Mouse (Mus musculus) olfactory bulb, adult 2 months (tissue): ENCODE measurements around the gene Ccdc88c.

ENCODE experiments used
- CTCF ChIP-seq: fragments of 200-500 bp; IDR thresholded peaks from 2 replicates; pipeline ENCODE4 v1.5.1; 2012; ENCODE audit warnings: low read depth, mild to moderate bottlenecking, low read length, moderate library complexity; ENCODE audit not compliant: insufficient read depth
- POLR2A ChIP-seq: fragments of 200-500 bp; IDR thresholded peaks from 2 replicates; pipeline ENCODE4 v1.6.1; 2012; ENCODE audit warnings: mild to moderate bottlenecking, low read depth, low read length, moderate library complexity; ENCODE audit not compliant: insufficient read depth

DNA sequence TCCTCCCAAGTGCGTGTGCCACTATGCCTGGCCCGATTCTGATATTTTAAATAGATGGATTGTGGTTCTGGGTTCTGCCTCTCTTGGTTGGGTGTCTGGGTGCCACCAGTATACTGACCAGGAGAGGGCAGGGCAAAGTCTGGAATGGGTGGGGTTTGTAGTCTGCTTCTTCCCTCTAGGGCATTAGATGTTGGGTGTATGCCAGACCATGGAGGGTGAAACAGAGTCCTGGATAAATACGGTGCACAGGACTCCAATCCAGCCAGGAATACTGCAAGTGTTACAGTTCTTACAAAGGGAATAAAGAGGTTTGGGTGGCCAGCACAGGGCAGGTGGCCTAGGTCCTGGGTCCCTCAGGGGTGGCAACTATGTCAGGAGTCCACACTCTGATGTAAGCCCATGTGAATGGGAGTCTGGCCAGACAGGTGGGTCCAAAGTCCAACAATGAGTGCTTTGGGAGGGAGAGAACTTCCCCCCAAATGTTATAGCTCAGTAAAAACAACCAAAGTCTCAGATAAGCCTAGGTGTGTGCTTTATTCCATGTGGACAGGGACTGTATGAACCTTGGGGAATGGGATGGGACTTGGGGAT lies 165.9 kb downstream of the Ccdc88c start:
- TF ChIP-seq POLR2A: no peak
- TF ChIP-seq CTCF: no peak
